Mouse (Mus musculus) c-Kit-positive CD71-positive TER-119-negative erythroid progenitor cells, embryonic 14.5 days (primary cell): ENCODE measurements around the gene Rsbn1.
A peak's percentile ranks its signal among the peaks of the same experiment; 100 is the strongest.

Source experiments
- DNase-seq: peaks from one replicate; pipeline ENCODE4 v3.0.0-alpha.2; 2013; ENCODE audit warnings: low read depth

The Rsbn1 gene

GRCm38 (mm10) chr3:103914010-103914669, at the start of gene Rsbn1:
TSS of gene Rsbn1 (plus strand) at chr3:103914120.
- DNase-seq, result peak; percentile 94

GRCm38 (mm10) chr3:103864200-103864599, 49.7 kb upstream of the Rsbn1 start:
- no peak for DNase-seq

- no peak for DNase-seq
Observed at GRCm38 (mm10) chr3:103867424-103867971, 46.4 kb upstream of the Rsbn1 start.

- DNase-seq, result no peak
Observed at GRCm38 (mm10) chr3:103868008-103868407, 45.9 kb upstream of the Rsbn1 start.

- DNase-seq, result no peak
Observed at GRCm38 (mm10) chr3:103872663-103873098, 41.2 kb upstream of the Rsbn1 start.

- no peak for DNase-seq
Observed at GRCm38 (mm10) chr3:103874329-103874728, 39.6 kb upstream of the Rsbn1 start.

GRCm38 (mm10) chr3:103885946-103886345, 28.0 kb upstream of the Rsbn1 start:
- no peak for DNase-seq

- DNase-seq, result peak; percentile 57
Observed at GRCm38 (mm10) chr3:103887581-103887980, 26.3 kb upstream of the Rsbn1 start.

GRCm38 (mm10) chr3:103893374-103893773, 20.5 kb upstream of the Rsbn1 start:
- no peak for DNase-seq

GRCm38 (mm10) chr3:103904705-103905104, 9.2 kb upstream of the Rsbn1 start:
- DNase-seq, result peak; percentile 68

GRCm38 (mm10) chr3:103907335-103908030, 6.4 kb upstream of the Rsbn1 start:
- DNase-seq, result no peak

- DNase-seq, result no peak
Observed at GRCm38 (mm10) chr3:103908781-103909180, 5.1 kb upstream of the Rsbn1 start.

- peak; percentile 51 for DNase-seq
Observed at GRCm38 (mm10) chr3:103913451-103913961, 414 bp upstream of the Rsbn1 start.

GRCm38 (mm10) chr3:103914732-103915508, 1.0 kb downstream of the Rsbn1 start:
- no peak for DNase-seq

- no peak for DNase-seq
Observed at GRCm38 (mm10) chr3:103915509-103915896, 1.6 kb downstream of the Rsbn1 start.

- no peak for DNase-seq
Observed at GRCm38 (mm10) chr3:103916205-103916838, 2.4 kb downstream of the Rsbn1 start.

GRCm38 (mm10) chr3:103916839-103917237, 2.9 kb downstream of the Rsbn1 start:
- no peak for DNase-seq

- no peak for DNase-seq
Observed at GRCm38 (mm10) chr3:103920094-103920493, 6.2 kb downstream of the Rsbn1 start.

- DNase-seq, result no peak
Observed at GRCm38 (mm10) chr3:103925302-103925701, 11.4 kb downstream of the Rsbn1 start.

- no peak for DNase-seq
Observed at GRCm38 (mm10) chr3:103927511-103927910, 13.6 kb downstream of the Rsbn1 start.

GRCm38 (mm10) chr3:103944794-103945562, 31.1 kb downstream of the Rsbn1 start:
- no peak for DNase-seq
